Mouse (Mus musculus) MEL (cell line): ENCODE results near the gene Tmem132b. TPM values are rescaled to one million over a fixed set of nuclear protein-coding genes. Genes with fewer than 3 reads are reported as not detected.

ENCODE experiments used
- DNase-seq: peaks from one replicate; pipeline ENCODE4 v3.0.0; 2011; ENCODE audit warnings: low read depth, low spot score
- H3K27ac ChIP-seq: 2 replicates; pipeline ENCODE4 v1.5.1; 2012; ENCODE audit warnings: low read depth, mild to moderate bottlenecking, control low read depth, low read length, moderate library complexity; ENCODE audit not compliant: control insufficient read depth
- H3K27me3 ChIP-seq, 2 experiments: fragments of 150-350 bp in 1 of 2; sonication (generic) in 1 of 2; 2 replicates each; pipeline ENCODE4 v1.6.1; 2012; ENCODE audit warnings: low read length in 2 of 2, mild to moderate bottlenecking in 2 of 2, improper control_type of control experiment in 1 of 2, moderate library complexity in 1 of 2; ENCODE audit not compliant: insufficient read depth in 2 of 2, control insufficient read depth in 1 of 2
- H3K36me3 ChIP-seq, 2 experiments: 2 replicates each; pipeline ENCODE4 v1.6.1; 2012 to 2014; ENCODE audit warnings: low read length in 2 of 2, improper control_type of control experiment in 1 of 2, inconsistent platforms in 1 of 2, mild to moderate bottlenecking in 1 of 2; ENCODE audit not compliant: insufficient read depth in 2 of 2, control insufficient read depth in 1 of 2
- H3K4me1 ChIP-seq, 2 experiments: fragments of 150-350 bp in 1 of 2; sonication (generic) in 1 of 2; 2 replicates each; pipeline ENCODE4 v1.6.1; 2012; ENCODE audit warnings: low read length in 2 of 2, improper control_type of control experiment in 1 of 2, mild to moderate bottlenecking in 1 of 2; ENCODE audit not compliant: insufficient read depth in 2 of 2, control insufficient read depth in 1 of 2
- H3K4me3 ChIP-seq, 2 experiments: fragments of 150-350 bp in 1 of 2; sonication (generic) in 1 of 2; 2 replicates each; pipeline ENCODE4 v1.5.1; 2012; ENCODE audit warnings: low read depth in 2 of 2, low read length in 2 of 2, mild to moderate bottlenecking in 2 of 2, moderate library complexity in 2 of 2, control low read depth in 1 of 2, improper control_type of control experiment in 1 of 2; ENCODE audit not compliant: control insufficient read depth in 1 of 2, insufficient read depth in 1 of 2
- H3K79me2 ChIP-seq: 2 replicates; pipeline ENCODE4 v1.6.1; 2012; ENCODE audit warnings: mild to moderate bottlenecking, low read length, moderate library complexity; ENCODE audit not compliant: control insufficient read depth, poor library complexity, insufficient read depth
- H3K9ac ChIP-seq: 2 replicates; pipeline ENCODE4 v1.6.1; 2012; ENCODE audit warnings: low read depth, mild to moderate bottlenecking, control low read depth, low read length, moderate library complexity; ENCODE audit not compliant: control insufficient read depth, poor library complexity, severe bottlenecking
- H3K9me3 ChIP-seq: fragments of 150-350 bp; sonication (generic); replicated peaks from 2 replicates; pipeline ENCODE4 v1.6.1; 2012; ENCODE audit warnings: mild to moderate bottlenecking, low read length, improper control_type of control experiment, moderate library complexity; ENCODE audit not compliant: insufficient read depth
- BHLHE40 ChIP-seq: IDR thresholded peaks from 2 replicates; pipeline ENCODE4 v1.6.1; 2012; ENCODE audit warnings: low read depth, mild to moderate bottlenecking, inconsistent platforms, low read length, improper control_type of control experiment, borderline replicate concordance
- CHD1 ChIP-seq: IDR thresholded peaks from 2 replicates; pipeline ENCODE4 v1.6.1; 2012; ENCODE audit warnings: low read depth, mild to moderate bottlenecking, inconsistent platforms, low read length, improper control_type of control experiment
- CTCF ChIP-seq, 3 experiments: IDR thresholded peaks in 2 of 3; conservative IDR thresholded peaks in 1 of 3; 2 replicates each; pipeline ENCODE4 v1.5.1; 2011 to 2012; ENCODE audit warnings: low read length in 3 of 3, low read depth in 2 of 3, mild to moderate bottlenecking in 2 of 3, improper control_type of control experiment in 1 of 3, inconsistent platforms in 1 of 3, mixed read lengths in 1 of 3, moderate library complexity in 1 of 3; ENCODE audit not compliant: control insufficient read depth in 1 of 3, insufficient read depth in 1 of 3, poor library complexity in 1 of 3, severe bottlenecking in 1 of 3
- E2F4 ChIP-seq: IDR thresholded peaks from 2 replicates; pipeline ENCODE4 v1.6.1; 2011; ENCODE audit warnings: low read depth, low read length, improper control_type of control experiment, borderline replicate concordance
- ELF1 ChIP-seq: IDR thresholded peaks from 2 replicates; pipeline ENCODE4 v1.6.1; 2014; ENCODE audit warnings: low read depth, mild to moderate bottlenecking, inconsistent platforms, low read length, improper control_type of control experiment, moderate library complexity
- GABPA ChIP-seq: IDR thresholded peaks from 2 replicates; pipeline ENCODE4 v1.6.1; 2012; ENCODE audit warnings: low read depth, mild to moderate bottlenecking, inconsistent platforms, low read length, improper control_type of control experiment, moderate library complexity
- GATA1 ChIP-seq: IDR thresholded peaks from 2 replicates; pipeline ENCODE4 v1.6.1; 2011; ENCODE audit warnings: low read depth, low read length, improper control_type of control experiment
- JUND ChIP-seq: IDR thresholded peaks from 2 replicates; pipeline ENCODE4 v1.6.1; 2011; ENCODE audit warnings: low read depth, mild to moderate bottlenecking, improper control_type of control experiment, low read length
- KAT2A ChIP-seq: conservative IDR thresholded peaks from 2 replicates; pipeline ENCODE4 v1.6.1; 2012; ENCODE audit warnings: low read depth, low read length, improper control_type of control experiment, inconsistent platforms
- MAFK ChIP-seq: IDR thresholded peaks from 2 replicates; pipeline ENCODE4 v1.6.1; 2011; ENCODE audit warnings: low read depth, mild to moderate bottlenecking, low read length, improper control_type of control experiment, borderline replicate concordance
- MYB ChIP-seq: IDR thresholded peaks from 2 replicates; pipeline ENCODE4 v1.6.1; 2011; ENCODE audit warnings: mild to moderate bottlenecking, low read depth, low read length, improper control_type of control experiment
- MYC ChIP-seq: IDR thresholded peaks from 2 replicates; pipeline ENCODE4 v1.6.1; 2011; ENCODE audit warnings: low read depth, mild to moderate bottlenecking, low read length, improper control_type of control experiment, moderate library complexity
- NRF1 ChIP-seq: IDR thresholded peaks from 2 replicates; pipeline ENCODE4 v1.6.1; 2014; ENCODE audit warnings: low read depth, mild to moderate bottlenecking, inconsistent platforms, low read length, improper control_type of control experiment, moderate library complexity; ENCODE audit not compliant: poor library complexity, insufficient read depth, severe bottlenecking
- POLR2AphosphoS2 ChIP-seq: IDR thresholded peaks from 2 replicates; pipeline ENCODE4 v1.6.1; 2011; ENCODE audit warnings: low read length, improper control_type of control experiment
- POLR2AphosphoS5 ChIP-seq: IDR thresholded peaks from 2 replicates; pipeline ENCODE4 v1.6.1; 2012; ENCODE audit warnings: low read depth, borderline replicate concordance, mild to moderate bottlenecking, inconsistent platforms, low read length, moderate library complexity, mixed read lengths
- RAD21 ChIP-seq: IDR thresholded peaks from 2 replicates; pipeline ENCODE4 v1.6.1; 2011; ENCODE audit warnings: mild to moderate bottlenecking, low read depth, low read length, improper control_type of control experiment
- RCOR1 ChIP-seq: IDR thresholded peaks from 2 replicates; pipeline ENCODE4 v1.6.1; 2012; ENCODE audit warnings: low read depth, mild to moderate bottlenecking, inconsistent platforms, low read length, improper control_type of control experiment
- SIN3A ChIP-seq: IDR thresholded peaks from 2 replicates; pipeline ENCODE4 v1.6.1; 2012; ENCODE audit warnings: low read length, improper control_type of control experiment, inconsistent platforms
- SMC3 ChIP-seq: IDR thresholded peaks from 2 replicates; pipeline ENCODE4 v1.6.1; 2011; ENCODE audit warnings: low read depth, low read length, improper control_type of control experiment
- TCF12 ChIP-seq: IDR thresholded peaks from 2 replicates; pipeline ENCODE4 v1.6.1; 2014; ENCODE audit warnings: low read depth, mild to moderate bottlenecking, inconsistent platforms, low read length, improper control_type of control experiment, moderate library complexity
- UBTF ChIP-seq: IDR thresholded peaks from 2 replicates; pipeline ENCODE4 v1.6.1; 2012; ENCODE audit warnings: low read depth, mild to moderate bottlenecking, inconsistent platforms, low read length, improper control_type of control experiment, moderate library complexity, borderline replicate concordance; ENCODE audit not compliant: insufficient read depth
- USF1 ChIP-seq: IDR thresholded peaks from 2 replicates; pipeline ENCODE4 v1.6.1; 2014; ENCODE audit warnings: low read depth, mild to moderate bottlenecking, inconsistent platforms, low read length, improper control_type of control experiment, moderate library complexity
- USF2 ChIP-seq, 2 experiments: IDR thresholded peaks; 2 replicates each; pipeline ENCODE4 v1.6.1; 2011 to 2012; ENCODE audit warnings: improper control_type of control experiment in 2 of 2, low read length in 2 of 2, borderline replicate concordance in 1 of 2, inconsistent platforms in 1 of 2, low read depth in 1 of 2, mild to moderate bottlenecking in 1 of 2; ENCODE audit not compliant: insufficient read depth in 1 of 2
- ZC3H11A ChIP-seq: IDR thresholded peaks from 2 replicates; pipeline ENCODE4 v1.6.1; 2012; ENCODE audit warnings: low read depth, mild to moderate bottlenecking, inconsistent platforms, low read length, improper control_type of control experiment
- ZMIZ1 ChIP-seq: IDR thresholded peaks from 2 replicates; pipeline ENCODE4 v1.6.1; 2012; ENCODE audit warnings: low read depth, mild to moderate bottlenecking, inconsistent platforms, low read length, improper control_type of control experiment, moderate library complexity
- ZNF384 ChIP-seq: IDR thresholded peaks from 2 replicates; pipeline ENCODE4 v1.6.1; 2012; ENCODE audit warnings: low read depth, mild to moderate bottlenecking, inconsistent platforms, low read length, improper control_type of control experiment
- polyA plus RNA-seq, 2 experiments: library from polyadenylated mRNA; stranded (reverse) in 1 of 2; unstranded in 1 of 2; fragments of >175 nt in 1 of 2; fragments of >200 nt in 1 of 2; gene quantifications; 2 replicates each; pipeline versions ENCODE4 v1.2.1 to v1.2.4; 2012; ENCODE audit warnings: low replicate concordance in 2 of 2, low read depth in 1 of 2; ENCODE audit not compliant: insufficient read length in 2 of 2, insufficient read depth in 1 of 2, missing spikeins in 1 of 2
- total RNA-seq: library from RNA; depleted of rRNA; stranded (reverse); fragments of 300-350 nt; gene quantifications from 2 replicates; pipeline ENCODE4 v1.2.3, GENCODE M21; 2012

The Tmem132b gene
- total and polyA plus RNA-seq, 3 experiments, result not detected

- Histone ChIP-seq H3K79me2 (no peaks in the 10 kb centered on the region), H3K4me1 (no peaks in the 10 kb centered on the region), H3K9ac (no peak overlapping the region), H3K9me3 (no peaks in the 10 kb centered on the region), H3K27me3 (no peaks in the 10 kb centered on the region), H3K4me3 (no peak overlapping the region), H3K36me3 (no peaks in the 10 kb centered on the region), H3K27ac (no peak overlapping the region)
- TF ChIP-seq KAT2A (no peak), MYB (no peak), SIN3A (no peak), GABPA (no peak), GATA1 (no peak), NRF1 (no peak), TCF12 (no peak), SMC3 (no peak), USF1 (no peak), RAD21 (no peak), CTCF (IDR thresholded peaks at IDR 0.05 in 2 of 3, conservative IDR thresholded peaks at IDR 0.05 in 1 of 3; ENCODE audit: control insufficient read depth in 1 of 3, insufficient read depth in 1 of 3, low read depth in 2 of 3, low read length in 3 of 3, poor library complexity in 1 of 3, severe bottlenecking in 1 of 3) (no peak), JUND (no peak), RCOR1 (no peak), USF2 (IDR thresholded peaks at IDR 0.05; ENCODE audit: borderline replicate concordance in 1 of 2, insufficient read depth in 1 of 2, low read depth in 1 of 2, low read length in 2 of 2) (no peak)
- no peak for DNase-seq
These were observed 225.5 kb downstream of the Tmem132b start for GRCm38 (mm10) chr5:125756987-125757530.

DNA sequence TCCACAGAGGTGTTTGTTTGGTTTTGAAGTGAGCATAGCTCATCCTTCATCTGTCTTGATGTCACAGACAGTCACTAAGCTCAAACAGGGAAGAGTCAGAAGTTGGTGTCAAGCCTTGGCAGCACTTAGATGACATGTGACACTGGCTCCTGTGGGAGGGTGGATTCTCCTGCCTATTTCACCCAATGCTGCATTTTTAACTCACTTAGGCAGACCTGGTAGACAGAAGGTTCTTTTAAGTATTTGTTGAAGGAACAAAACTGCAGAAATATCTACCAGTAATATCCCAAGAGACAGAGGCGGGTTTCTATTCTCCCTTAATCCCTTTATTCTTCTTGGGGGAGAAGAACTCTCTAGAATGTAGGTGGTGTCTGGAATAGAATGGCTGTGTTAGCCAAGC is 226.9 kb downstream of the Tmem132b start:
- Histone ChIP-seq H3K9me3 (no peaks in the 10 kb centered on the region), H3K27me3 (no peaks in the 10 kb centered on the region)

More for the DNA sequence above, 226.9 kb downstream of the Tmem132b start:
- Histone ChIP-seq H3K27ac (no peak overlapping the region), H3K4me1 (no peaks in the 10 kb centered on the region), H3K4me3 (no peak overlapping the region), H3K79me2 (no peaks in the 10 kb centered on the region), H3K36me3 (no peaks in the 10 kb centered on the region), H3K9ac (no peak overlapping the region)
- DNase-seq, result no peak
- no peak for TF ChIP-seq ELF1
- TF ChIP-seq MAFK, result no peak
- TF ChIP-seq ZNF384, result no peak
- TF ChIP-seq POLR2AphosphoS5, result no peak
- TF ChIP-seq UBTF, result no peak
- TF ChIP-seq JUND, result no peak
- TF ChIP-seq TCF12, result no peak
- TF ChIP-seq ZC3H11A, result no peak
- no peak for TF ChIP-seq NRF1
- TF ChIP-seq POLR2AphosphoS2, result no peak
- no peak for TF ChIP-seq USF1
- no peak for TF ChIP-seq BHLHE40
- no peak for TF ChIP-seq ZMIZ1
- no peak for TF ChIP-seq CHD1
- no peak for TF ChIP-seq MYC
- no peak for TF ChIP-seq SIN3A
- no peak for TF ChIP-seq E2F4
